Mouse (Mus musculus) forebrain, embryonic 11.5 days (tissue): ENCODE data around the gene Swap70. TPM values are rescaled to one million over a fixed set of nuclear protein-coding genes. Genes with fewer than 3 reads are reported as not detected.

ENCODE experiments used
- ATAC-seq: fragments of 200-750 bp; cut with Nextera tagmentation; replicated peaks from 2 replicates; pipeline ENCODE4 v1.8.0; 2017; ENCODE audit warnings: moderate TSS enrichment; ENCODE audit not compliant: low FRiP score
- DNase-seq: peaks from one replicate; pipeline ENCODE4 v3.0.0-alpha.2; 2017; ENCODE audit warnings: low spot score
- H3K27ac ChIP-seq: fragments of 300-500 bp; sonication (generic); 2 replicates; pipeline ENCODE4 v1.5.1; 2014; ENCODE audit warnings: low read depth, low read length
- H3K27me3 ChIP-seq: fragments of 300-500 bp; sonication (generic); 2 replicates; pipeline ENCODE4 v1.6.1; 2014; ENCODE audit warnings: mild to moderate bottlenecking, low read length, mixed read lengths; ENCODE audit not compliant: control insufficient read depth, insufficient read depth
- H3K36me3 ChIP-seq: fragments of 300-500 bp; sonication (generic); 2 replicates; pipeline ENCODE4 v1.6.1; 2014; ENCODE audit warnings: mild to moderate bottlenecking, low read length, moderate library complexity, mixed read lengths; ENCODE audit not compliant: control insufficient read depth, insufficient read depth
- H3K4me1 ChIP-seq: fragments of 300-500 bp; sonication (generic); replicated peaks from 2 replicates; pipeline ENCODE4 v1.6.1; 2014; ENCODE audit warnings: low read length, mixed read lengths; ENCODE audit not compliant: control insufficient read depth, insufficient read depth
- H3K4me2 ChIP-seq: fragments of 300-500 bp; sonication (generic); 2 replicates; pipeline ENCODE4 v1.6.1; 2014; ENCODE audit warnings: low read depth, mild to moderate bottlenecking, low read length, moderate library complexity, mixed read lengths; ENCODE audit not compliant: severe bottlenecking
- H3K4me3 ChIP-seq: fragments of 300-500 bp; sonication (generic); 2 replicates; pipeline ENCODE4 v1.5.1; 2014; ENCODE audit warnings: low read depth, low read length
- H3K9ac ChIP-seq: fragments of 300-500 bp; sonication (generic); 2 replicates; pipeline ENCODE4 v1.6.1; 2014; ENCODE audit warnings: low read length
- H3K9me3 ChIP-seq: fragments of 300-500 bp; sonication (generic); 2 replicates; pipeline ENCODE4 v1.6.1; 2016; ENCODE audit warnings: low read length, mixed read lengths; ENCODE audit not compliant: control insufficient read depth
- WGBS: fragments of 180-500 bp; shearing (Covaris S2); extraction: QIAGEN DNeasy Blood & Tissue Kit; methylation state at CpG from one replicate; pipeline ENCODE4 v1.1.7; 2014; 5-methylcytosine and 5-hydroxymethylcytosine counted together
- polyA plus RNA-seq: library from polyadenylated mRNA; unstranded; fragments of >200 nt; fragmentation: Nextera tagmentation; extraction: Ambion mirVana; gene quantifications from 2 replicates; pipeline ENCODE4 v1.2.1, GENCODE M21; 2014

The Swap70 gene
- polyA plus RNA-seq, 1 experiment from 2014 or later: 26.5 TPM

- 96% methylated on average over 9 of the region's 9 CpGs for WGBS
- Histone ChIP-seq H3K9me3 (no peaks in the 10 kb centered on the region), H3K27me3 (no peaks in the 10 kb centered on the region), H3K9ac (no peak overlapping the region), H3K36me3 (no peaks in the 10 kb centered on the region), H3K27ac (no peak overlapping the region), H3K4me2 (no peak overlapping the region), H3K4me3 (no peak overlapping the region), H3K4me1 (no peaks in the 10 kb centered on the region)
- ATAC-seq: no peak
- no peak for DNase-seq
Observed at GRCm38 (mm10) chr7:110245128-110245527, 23.6 kb downstream of the Swap70 start.

- H3K27ac ChIP-seq: no peak overlapping the region
- H3K9ac ChIP-seq: no peak overlapping the region
- no peaks in the 10 kb centered on the region for H3K27me3 ChIP-seq
- ATAC-seq: no peak
- 92% methylated on average over 9 of the region's 9 CpGs for WGBS
- DNase-seq: no peak
- no peaks in the 10 kb centered on the region for H3K4me1 ChIP-seq
- no peak overlapping the region for H3K4me2 ChIP-seq
- H3K4me3 ChIP-seq: no peak overlapping the region
- H3K9me3 ChIP-seq: no peaks in the 10 kb centered on the region
- H3K36me3 ChIP-seq: no peaks in the 10 kb centered on the region
Observed at GRCm38 (mm10) chr7:110246526-110246925, 25.0 kb downstream of the Swap70 start.

GRCm38 (mm10) chr7:110247801-110248200, 26.3 kb downstream of the Swap70 start:
- H3K27ac ChIP-seq: no peak overlapping the region
- no peaks in the 10 kb centered on the region for H3K4me1 ChIP-seq
- H3K27me3 ChIP-seq: no peaks in the 10 kb centered on the region
- 87% methylated on average over 3 of the region's 3 CpGs for WGBS
- no peak overlapping the region for H3K9ac ChIP-seq
- no peak overlapping the region for H3K4me3 ChIP-seq
- H3K4me2 ChIP-seq: no peak overlapping the region
- DNase-seq (no peak), ATAC-seq (no peak)
- H3K36me3 ChIP-seq: no peaks in the 10 kb centered on the region
- H3K9me3 ChIP-seq: no peaks in the 10 kb centered on the region

- 92% methylated on average over 4 of the region's 4 CpGs for WGBS
Observed at GRCm38 (mm10) chr7:110248677-110249076, 27.2 kb downstream of the Swap70 start.

DNA sequence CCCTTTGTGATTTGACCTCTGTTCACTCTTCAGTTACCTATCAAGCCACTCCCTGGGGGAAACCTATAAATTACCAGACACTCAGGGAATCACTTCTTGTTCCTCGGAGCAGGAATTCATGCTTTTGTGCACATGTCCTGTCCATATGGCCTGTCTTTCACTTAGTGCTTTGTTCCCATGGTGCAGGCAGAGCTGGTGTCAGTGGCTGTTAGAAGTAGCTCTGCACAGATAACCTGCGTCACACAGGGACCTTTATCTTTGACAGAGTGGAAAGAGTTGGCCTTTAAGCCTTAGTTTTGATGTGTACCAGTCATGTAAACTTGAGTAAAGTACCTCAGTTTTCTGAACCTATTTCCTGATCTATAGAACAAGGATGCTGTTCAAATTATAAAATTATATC, 32.4 kb downstream of the Swap70 start:
- ATAC-seq (no peak), DNase-seq (no peak)
- Histone ChIP-seq H3K9ac (no peak overlapping the region), H3K9me3 (no peaks in the 10 kb centered on the region), H3K4me2 (no peak overlapping the region), H3K4me3 (no peak overlapping the region), H3K36me3 (no peaks in the 10 kb centered on the region; the same call in 1 of the 2 replicates), H3K4me1 (no peaks in the 10 kb centered on the region), H3K27ac (no peak overlapping the region), H3K27me3 (no peaks in the 10 kb centered on the region)
- WGBS: 76% methylated on average over 2 of the region's 2 CpGs

More at GRCm38 (mm10) chr7:110248677-110249076, 27.2 kb downstream of the Swap70 start:
- Histone ChIP-seq H3K4me2 (no peak overlapping the region), H3K27me3 (no peaks in the 10 kb centered on the region), H3K4me3 (no peak overlapping the region), H3K27ac (no peak overlapping the region), H3K9me3 (no peaks in the 10 kb centered on the region), H3K9ac (no peak overlapping the region), H3K4me1 (no peaks in the 10 kb centered on the region), H3K36me3 (no peaks in the 10 kb centered on the region)
- no peak for DNase-seq
- ATAC-seq: no peak

DNA sequence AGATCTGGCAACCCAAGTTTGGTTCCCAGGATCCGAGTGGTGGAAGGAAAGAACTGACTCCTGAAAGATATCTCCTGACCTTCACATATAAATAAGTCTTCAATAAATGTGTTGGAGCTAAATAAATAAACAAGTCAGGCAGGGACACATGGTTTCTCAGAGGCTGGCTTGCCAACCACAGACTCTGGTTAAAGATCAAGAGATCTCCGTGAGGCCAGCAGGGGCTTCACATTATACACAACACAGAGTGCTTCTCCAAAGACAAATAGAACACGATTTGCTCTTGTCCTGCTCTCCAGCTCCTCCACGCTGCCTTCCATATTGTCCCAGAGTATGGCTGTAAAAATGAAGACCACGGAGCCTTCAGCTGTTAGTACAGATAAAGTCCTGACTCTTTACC, 32.9 kb downstream of the Swap70 start:
- DNase-seq: no peak
- WGBS: 87% methylated on average over 5 of the region's 5 CpGs

GRCm38 (mm10) chr7:110257059-110257458, 35.5 kb downstream of the Swap70 start:
- H3K4me2 ChIP-seq: no peak overlapping the region
- no peaks in the 10 kb centered on the region for H3K4me1 ChIP-seq
- no peaks in the 10 kb centered on the region; the same call in 1 of the 2 replicates for H3K36me3 ChIP-seq
- WGBS: 91% methylated on average over 2 of the region's 2 CpGs
- no peak overlapping the region for H3K27ac ChIP-seq
- no peak overlapping the region for H3K4me3 ChIP-seq
- ATAC-seq: no peak
- no peak overlapping the region for H3K9ac ChIP-seq
- no peaks in the 10 kb centered on the region for H3K9me3 ChIP-seq
- no peaks in the 10 kb centered on the region for H3K27me3 ChIP-seq
- no peak for DNase-seq

More for the DNA sequence above, 32.9 kb downstream of the Swap70 start:
- no peak overlapping the region for H3K4me3 ChIP-seq
- H3K27me3 ChIP-seq: no peaks in the 10 kb centered on the region
- no peaks in the 10 kb centered on the region for H3K4me1 ChIP-seq
- no peak overlapping the region for H3K4me2 ChIP-seq
- no peak for ATAC-seq
- no peak overlapping the region for H3K27ac ChIP-seq
- no peaks in the 10 kb centered on the region; the same call in 1 of the 2 replicates for H3K36me3 ChIP-seq
- H3K9ac ChIP-seq: no peak overlapping the region
- no peaks in the 10 kb centered on the region for H3K9me3 ChIP-seq

DNA sequence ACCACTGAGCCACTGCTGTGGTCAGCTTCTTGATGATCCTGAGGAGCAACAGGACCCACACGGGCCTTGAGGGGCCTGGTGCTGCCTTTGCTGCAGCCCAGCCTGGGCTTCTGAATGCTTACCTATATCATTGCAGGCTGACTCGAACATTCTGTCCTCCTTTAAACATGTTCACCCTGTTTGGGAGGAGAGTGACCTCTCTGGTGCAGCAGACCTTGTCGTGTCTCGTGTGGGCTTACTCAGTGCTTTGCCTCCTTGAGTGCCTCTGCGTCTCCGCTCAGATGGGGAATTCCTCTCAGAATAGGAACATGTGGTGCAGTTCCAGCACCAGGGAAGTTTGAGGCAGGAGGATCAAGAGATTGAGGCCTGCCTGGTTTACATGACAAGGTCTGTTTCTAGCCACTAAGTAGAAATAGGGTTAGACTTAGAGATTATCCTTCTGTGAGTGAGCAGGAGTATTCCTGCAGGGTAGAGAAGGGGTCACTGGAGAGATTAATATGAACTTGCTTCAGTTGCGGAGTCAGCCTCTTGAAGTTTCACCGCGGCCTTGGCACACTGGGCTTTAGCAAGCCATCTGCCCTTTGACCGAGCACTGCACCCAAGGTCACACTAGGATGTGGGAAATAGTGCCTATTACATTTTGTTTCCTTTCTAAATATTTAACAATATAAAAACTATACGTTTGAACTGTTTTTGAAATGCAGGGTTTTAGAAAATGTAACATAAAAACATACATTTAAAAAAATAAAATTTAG, 36.9 kb downstream of the Swap70 start:
- DNase-seq (no peak), ATAC-seq (no peak)
- Histone ChIP-seq H3K27me3 (no peaks in the 10 kb centered on the region), H3K4me1 (no peaks in the 10 kb centered on the region), H3K27ac (no peak overlapping the region), H3K4me2 (no peak overlapping the region), H3K9ac (no peak overlapping the region), H3K9me3 (no peaks in the 10 kb centered on the region), H3K36me3 (no peaks in the 10 kb centered on the region; the same call in 1 of the 2 replicates), H3K4me3 (no peak overlapping the region)
- 91% methylated on average over 11 of the region's 11 CpGs for WGBS
